11 mouse cellular contexts compared by ENCODE assay signal in the genomic region with DNA sequence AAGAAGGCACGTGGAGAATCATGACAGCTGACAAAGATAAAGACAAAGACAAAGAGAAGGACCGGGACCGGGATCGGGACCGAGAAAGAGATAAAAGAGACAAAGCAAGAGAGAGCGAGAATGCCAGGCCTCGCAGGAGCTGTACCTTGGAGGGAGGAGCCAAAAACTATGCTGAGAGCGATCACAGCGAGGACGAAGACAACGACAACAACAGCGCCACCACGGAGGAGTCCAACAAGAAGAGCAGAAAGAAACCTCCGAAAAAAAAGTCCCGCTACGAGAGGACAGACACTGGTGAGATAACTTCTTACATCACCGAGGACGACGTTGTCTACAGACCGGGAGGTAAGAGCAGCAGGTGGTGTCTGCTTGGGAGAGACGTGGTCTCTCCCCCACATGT.
DNase-seq lines count a peak whose midpoint lies in the region; ATAC-seq and TF ChIP-seq lines count a peak whose summit lies in the region.
"Had no signal": no experiment of that assay in that cellular context is flagged by ENCODE, and none has a peak within 500 bp of the region (broad histone marks: within the 10 kb centered on the region; RNA-seq: fewer than 3 reads in every experiment).

No protein-coding gene starts in this region.

- TF ChIP-seq CTCF in heart, postnatal 0 days (IDR thresholded peaks at IDR 0.05; ENCODE audit: low read depth), result no peak
- TF ChIP-seq CTCF in layer of hippocampus, adult 2 months (conservative IDR thresholded peaks at IDR 0.05), result no peak

- H3K36me3 ChIP-seq in heart, embryonic 12.5 days, result peaks cover 24% of the 10 kb centered on the region
- peaks cover 27% of the 10 kb centered on the region; the same call in 1 of the 2 replicates for H3K36me3 ChIP-seq in heart, postnatal 0 days (replicated peaks; ENCODE audit: control insufficient read depth, insufficient read depth, low read length)

- H3K9me3 ChIP-seq in heart, embryonic 12.5 days (replicated peaks), result no peaks in the 10 kb centered on the region
- H3K9me3 ChIP-seq in heart, postnatal 0 days (replicated peaks; ENCODE audit: control insufficient read depth, low read length), result no peaks in the 10 kb centered on the region
- H3K9me3 ChIP-seq: forebrain, embryonic 10.5 days had no signal

- TF ChIP-seq EP300 in heart, postnatal 0 days (IDR thresholded peaks at IDR 0.05; ENCODE audit: low read depth), result no peak

- no peak for DNase-seq in heart, postnatal 4 days
- DNase-seq in thymus, postnatal 4 days, result peak; percentile 43
- DNase-seq in thymus, postnatal 25 days, result no peak
- DNase-seq in heart, postnatal 0 days (ENCODE audit: low spot score), result no peak
- no peak for DNase-seq in layer of hippocampus, adult 2 months (ENCODE audit: low spot score in 2 of 2)
- DNase-seq in left cerebral cortex, adult 8-10 months (ENCODE audit: low spot score in 2 of 2), result no peak
- DNase-seq: lung, postnatal 36 days; retina, postnatal 1 day had no signal

- 13% methylated on average over 21 of the region's 21 CpGs for whole genome bisulfite sequencing in heart, embryonic 12.5 days
- WGBS in heart, postnatal 0 days, result 26% methylated on average over 21 of the region's 21 CpGs

- H3K4me3 ChIP-seq in heart, embryonic 12.5 days, result no peak overlapping the region
- H3K4me3 ChIP-seq in heart, postnatal 0 days (ENCODE audit: low read depth, low read length), result peak overlapping the region; percentile 13; the same call in 1 of the 2 replicates
- no peak overlapping the region for H3K4me3 ChIP-seq in layer of hippocampus, adult 2 months
- H3K4me3 ChIP-seq: forebrain, embryonic 10.5 days had no signal

- H3K9ac ChIP-seq in heart, embryonic 12.5 days, result peak overlapping the region; percentile 47; the same call in 1 of the 2 replicates
- 0 out of 2 replicates have a peak overlapping the region, but pooled peaks have one; percentile 0 for H3K9ac ChIP-seq in heart, postnatal 0 days (replicated peaks; ENCODE audit: low read depth, low read length)

- peak overlapping the region; percentile 24; the same call in 1 of the 2 replicates for H3K27ac ChIP-seq in heart, embryonic 12.5 days (ENCODE audit: poor library complexity, severe bottlenecking)
- H3K27ac ChIP-seq in heart, postnatal 0 days (ENCODE audit: low read depth), result peak overlapping the region; percentile 43; the same call in 1 of the 2 replicates
- H3K27ac ChIP-seq in layer of hippocampus, adult 2 months, result no peak overlapping the region; the same call in 1 of the 2 replicates
- H3K27ac ChIP-seq: forebrain, embryonic 10.5 days had no signal

- ATAC-seq in heart, embryonic 12.5 days (ENCODE audit: insufficient number of reproducible peaks, low FRiP score), result no peak
- ATAC-seq in heart, postnatal 0 days (ENCODE audit: insufficient read depth, low read depth), result no peak
- ATAC-seq: Patski had no signal

- H3K4me2 ChIP-seq in heart, embryonic 12.5 days, result peak overlapping the region; percentile 47
- H3K4me2 ChIP-seq in heart, postnatal 0 days (ENCODE audit: low read depth, low read length), result peak overlapping the region; percentile 47

- H3K4me1 ChIP-seq in heart, embryonic 12.5 days (replicated peaks), result peaks cover 67% of the 10 kb centered on the region
- H3K4me1 ChIP-seq in heart, postnatal 0 days (ENCODE audit: control insufficient read depth, insufficient read depth), result peaks cover 52% of the 10 kb centered on the region

- H3K27me3 ChIP-seq in heart, embryonic 12.5 days (replicated peaks), result no peaks in the 10 kb centered on the region
- H3K27me3 ChIP-seq in heart, postnatal 0 days (ENCODE audit: control insufficient read depth, insufficient read depth, low read length), result no peaks in the 10 kb centered on the region
- H3K27me3 ChIP-seq: Patski had no signal
